16 mouse cellular contexts compared by ENCODE assay signal in genomic region chr13:97182821-97183220, GRCm38 (mm10).
"Had no signal": no experiment of that assay in that cellular context is flagged by ENCODE, and none has a peak within 500 bp of the region (broad histone marks: within the 10 kb centered on the region; RNA-seq: fewer than 3 reads in every experiment).

No protein-coding gene starts in this region.

- H3K9ac ChIP-seq: lung, embryonic 15.5 days; midbrain, embryonic 12.5 days; neural tube, embryonic 12.5 days; stomach, embryonic 15.5 days had no signal

- DNase-seq: lung, adult 2 months; lung, postnatal 14 days; lung, postnatal 36 days; midbrain, embryonic 14.5 days; right cerebral cortex, postnatal 14 days; thymus, adult 2 months; thymus, postnatal 25 days; thymus, postnatal 4 days had no signal

- H3K27me3 ChIP-seq: lung, embryonic 15.5 days; megakaryocyte, embryonic 14.5 days; midbrain, embryonic 12.5 days; neural tube, embryonic 12.5 days; stomach, embryonic 15.5 days had no signal

- H3K27ac ChIP-seq: lung, embryonic 15.5 days; macrophage; midbrain, embryonic 12.5 days; neural tube, embryonic 12.5 days; stomach, embryonic 15.5 days; stomach, postnatal 0 days had no signal

- ATAC-seq: lung, postnatal 0 days had no signal

- H3K4me3 ChIP-seq: lung, embryonic 15.5 days; megakaryocyte, embryonic 14.5 days; midbrain, embryonic 12.5 days; neural tube, embryonic 12.5 days; stomach, embryonic 15.5 days had no signal

- H3K4me1 ChIP-seq: lung, embryonic 15.5 days; neural tube, embryonic 12.5 days had no signal

- H3K9me3 ChIP-seq: lung, embryonic 15.5 days; megakaryocyte, embryonic 14.5 days; midbrain, embryonic 12.5 days; neural tube, embryonic 12.5 days; stomach, embryonic 15.5 days had no signal

- H3K4me2 ChIP-seq: lung, embryonic 15.5 days; midbrain, embryonic 12.5 days; neural tube, embryonic 12.5 days; stomach, embryonic 15.5 days had no signal
